In the genomic region with DNA sequence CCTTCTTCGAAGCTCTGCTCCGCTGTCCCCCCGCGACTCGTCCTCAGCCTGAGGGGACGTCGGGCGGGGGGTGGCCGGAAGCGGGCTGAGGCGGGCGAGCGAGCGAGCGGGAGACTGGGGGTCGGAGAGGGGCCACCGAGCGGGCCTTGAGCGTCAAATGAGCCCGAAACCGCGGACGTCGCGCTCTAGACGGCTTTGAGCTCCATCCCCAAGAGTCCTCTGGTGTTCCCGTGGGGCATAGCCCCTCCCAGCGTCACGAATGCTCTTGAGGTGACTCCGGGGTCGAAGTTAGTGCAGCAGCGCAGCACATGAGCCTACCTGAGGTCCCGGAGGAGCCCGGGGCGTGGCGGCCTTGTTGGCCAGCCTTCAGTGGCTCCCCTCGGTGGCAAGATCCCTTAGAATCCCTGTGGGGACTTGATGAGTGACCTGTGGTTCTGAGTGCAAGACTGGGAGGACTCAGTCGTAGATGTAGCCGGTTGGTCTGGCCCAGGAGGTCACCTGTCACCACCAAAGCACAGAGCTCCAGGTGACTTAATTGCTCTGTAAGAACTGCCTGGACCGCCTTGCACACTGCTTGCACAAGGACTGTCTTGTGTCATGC, we compare ENCODE assay signal across 1 mouse cellular context.
TF ChIP-seq lines count a peak whose summit lies in the region.

No protein-coding gene starts in this region.

TF ChIP-seq in MEL, 35 proteins besides CTCF, POLR2A, EP300 and RAD21 (continued from another document):
- no peak for TF ChIP-seq TCF12 (IDR thresholded peaks at IDR 0.05; ENCODE audit: low read depth, low read length)
- no peak for TF ChIP-seq KAT2A (conservative IDR thresholded peaks at IDR 0.05; ENCODE audit: low read depth, low read length)
- TF ChIP-seq TAL1 (IDR thresholded peaks at IDR 0.05; ENCODE audit: low read length) = no peak
